In the genomic region with DNA sequence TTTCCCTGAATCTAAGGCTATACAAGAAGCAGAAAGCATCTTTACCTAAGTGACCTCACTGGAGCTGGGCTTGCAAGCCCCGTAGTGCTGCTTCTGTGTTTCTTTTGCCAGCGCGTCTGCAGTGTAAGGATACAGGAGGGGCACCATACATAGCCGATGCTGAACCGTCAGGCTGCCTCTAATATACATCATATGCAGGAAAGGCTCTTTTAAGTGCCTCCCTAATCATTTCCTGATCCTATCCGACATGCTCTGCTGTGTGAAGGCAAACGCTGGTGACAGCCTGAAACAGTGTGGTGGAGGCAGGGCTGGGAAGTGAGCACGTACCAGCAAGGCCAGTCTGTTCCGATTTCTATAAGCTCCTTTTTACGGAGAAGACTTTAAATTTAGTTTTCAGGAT, we compare ENCODE assay signal across 27 mouse cellular contexts.
DNase-seq lines count a peak whose midpoint lies in the region; ATAC-seq and TF ChIP-seq lines count a peak whose summit lies in the region.
"Had no signal": no experiment of that assay in that cellular context is flagged by ENCODE, and none has a peak within 500 bp of the region (broad histone marks: within the 10 kb centered on the region; RNA-seq: fewer than 3 reads in every experiment).

No protein-coding gene starts in this region.

- 38% methylated on average over 10 of the region's 10 CpGs for whole genome bisulfite sequencing in midbrain, embryonic 14.5 days
- WGBS in midbrain, embryonic 11.5 days, result 65% methylated on average over 10 of the region's 10 CpGs
- WGBS in embryonic facial prominence, embryonic 11.5 days, result 36% methylated on average over 10 of the region's 10 CpGs
- WGBS in midbrain, embryonic 16.5 days, result 41% methylated on average over 10 of the region's 10 CpGs
- WGBS in lung, postnatal 0 days, result 43% methylated on average over 10 of the region's 10 CpGs
- 74% methylated on average over 10 of the region's 10 CpGs for WGBS in hindbrain, embryonic 10.5 days

- H3K4me2 ChIP-seq in midbrain, embryonic 14.5 days (ENCODE audit: low read length), result peak overlapping the region; percentile 15; the same call in 1 of the 2 replicates
- no peak overlapping the region for H3K4me2 ChIP-seq in midbrain, embryonic 11.5 days
- H3K4me2 ChIP-seq in embryonic facial prominence, embryonic 11.5 days (ENCODE audit: low read depth, low read length), result no peak overlapping the region
- H3K4me2 ChIP-seq in midbrain, embryonic 16.5 days (ENCODE audit: low read length), result no peak overlapping the region
- no peak overlapping the region for H3K4me2 ChIP-seq in lung, postnatal 0 days (replicated peaks; ENCODE audit: low read depth, low read length)
- H3K4me2 ChIP-seq: heart, embryonic 13.5 days; intestine, embryonic 15.5 days; liver, embryonic 11.5 days; lung, embryonic 15.5 days had no signal

- H3K4me3 ChIP-seq in midbrain, embryonic 14.5 days (replicated peaks; ENCODE audit: low read depth, low read length), result no peak overlapping the region
- no peak overlapping the region for H3K4me3 ChIP-seq in midbrain, embryonic 11.5 days (ENCODE audit: low read depth, low read length)
- H3K4me3 ChIP-seq in embryonic facial prominence, embryonic 11.5 days (ENCODE audit: low read depth, low read length), result no peak overlapping the region
- no peak overlapping the region for H3K4me3 ChIP-seq in midbrain, embryonic 16.5 days (ENCODE audit: low read depth, low read length)
- H3K4me3 ChIP-seq in lung, postnatal 0 days (ENCODE audit: low read depth, low read length), result no peak overlapping the region
- no peak overlapping the region for H3K4me3 ChIP-seq in hindbrain, embryonic 10.5 days
- H3K4me3 ChIP-seq: erythroblast, embryonic 14.5 days; heart, embryonic 13.5 days; intestine, embryonic 15.5 days; lung, embryonic 15.5 days; megakaryocyte, embryonic 14.5 days had no signal

- no peak for TF ChIP-seq CTCF in lung, postnatal 0 days (IDR thresholded peaks at IDR 0.05)

- no peak for TF ChIP-seq EP300 in lung, postnatal 0 days (IDR thresholded peaks at IDR 0.05)

- H3K36me3 ChIP-seq in midbrain, embryonic 14.5 days (ENCODE audit: control insufficient read depth, insufficient read depth, low read length), result no peaks in the 10 kb centered on the region
- H3K36me3 ChIP-seq in midbrain, embryonic 11.5 days (ENCODE audit: control insufficient read depth, insufficient read depth, low read length), result no peaks in the 10 kb centered on the region
- H3K36me3 ChIP-seq in embryonic facial prominence, embryonic 11.5 days (replicated peaks; ENCODE audit: control insufficient read depth, insufficient read depth, low read depth, low read length), result no peaks in the 10 kb centered on the region
- H3K36me3 ChIP-seq in midbrain, embryonic 16.5 days (ENCODE audit: control insufficient read depth, insufficient read depth, low read length), result no peaks in the 10 kb centered on the region
- H3K36me3 ChIP-seq in lung, postnatal 0 days (ENCODE audit: insufficient read depth, low read length), result no peaks in the 10 kb centered on the region
- H3K36me3 ChIP-seq in hindbrain, embryonic 10.5 days, result no peaks in the 10 kb centered on the region
- H3K36me3 ChIP-seq: heart, embryonic 13.5 days; intestine, embryonic 15.5 days; lung, embryonic 15.5 days had no signal

- no peak overlapping the region for H3K9ac ChIP-seq in midbrain, embryonic 14.5 days (replicated peaks; ENCODE audit: low read length)
- no peak overlapping the region for H3K9ac ChIP-seq in midbrain, embryonic 11.5 days (ENCODE audit: low read length)
- no peak overlapping the region for H3K9ac ChIP-seq in embryonic facial prominence, embryonic 11.5 days (replicated peaks; ENCODE audit: low read length)
- no peak overlapping the region for H3K9ac ChIP-seq in midbrain, embryonic 16.5 days (ENCODE audit: low read depth, low read length)
- H3K9ac ChIP-seq in lung, postnatal 0 days (replicated peaks; ENCODE audit: low read depth), result no peak overlapping the region
- H3K9ac ChIP-seq: heart, embryonic 13.5 days; intestine, embryonic 15.5 days; lung, embryonic 15.5 days had no signal

- no peaks in the 10 kb centered on the region for H3K9me3 ChIP-seq in midbrain, embryonic 14.5 days (ENCODE audit: control insufficient read depth, low read length)
- no peaks in the 10 kb centered on the region for H3K9me3 ChIP-seq in midbrain, embryonic 11.5 days (ENCODE audit: control insufficient read depth, low read length)
- H3K9me3 ChIP-seq in embryonic facial prominence, embryonic 11.5 days (replicated peaks; ENCODE audit: control insufficient read depth, low read length), result no peaks in the 10 kb centered on the region
- no peaks in the 10 kb centered on the region for H3K9me3 ChIP-seq in midbrain, embryonic 16.5 days (replicated peaks; ENCODE audit: control insufficient read depth, low read length, poor library complexity, severe bottlenecking)
- H3K9me3 ChIP-seq in lung, postnatal 0 days (ENCODE audit: low read length), result no peaks in the 10 kb centered on the region
- H3K9me3 ChIP-seq in hindbrain, embryonic 10.5 days, result no peaks in the 10 kb centered on the region
- H3K9me3 ChIP-seq: heart, embryonic 13.5 days; intestine, embryonic 15.5 days; lung, embryonic 15.5 days; megakaryocyte, embryonic 14.5 days had no signal

- H3K27ac ChIP-seq in midbrain, embryonic 14.5 days (replicated peaks; ENCODE audit: low read depth, low read length), result peak overlapping the region; percentile 14
- H3K27ac ChIP-seq in midbrain, embryonic 11.5 days (ENCODE audit: low read depth, low read length), result no peak overlapping the region
- H3K27ac ChIP-seq in embryonic facial prominence, embryonic 11.5 days (replicated peaks; ENCODE audit: low read depth, low read length), result no peak overlapping the region
- no peak overlapping the region for H3K27ac ChIP-seq in midbrain, embryonic 16.5 days (ENCODE audit: low read length)
- H3K27ac ChIP-seq in lung, postnatal 0 days (ENCODE audit: low read length), result no peak overlapping the region
- H3K27ac ChIP-seq in hindbrain, embryonic 10.5 days, result no peak overlapping the region
- H3K27ac ChIP-seq: heart, embryonic 13.5 days; hindbrain, postnatal 0 days; intestine, embryonic 15.5 days; lung, embryonic 15.5 days had no signal

- peaks cover 18% of the 10 kb centered on the region for H3K4me1 ChIP-seq in midbrain, embryonic 14.5 days (ENCODE audit: control insufficient read depth, insufficient read depth, low read length)
- H3K4me1 ChIP-seq in midbrain, embryonic 11.5 days (ENCODE audit: control insufficient read depth, insufficient read depth, low read length), result no peaks in the 10 kb centered on the region
- H3K4me1 ChIP-seq in embryonic facial prominence, embryonic 11.5 days (ENCODE audit: control insufficient read depth, insufficient read depth, low read length), result no peaks in the 10 kb centered on the region
- H3K4me1 ChIP-seq in midbrain, embryonic 16.5 days (ENCODE audit: control insufficient read depth, insufficient read depth, low read length), result peaks cover 10% of the 10 kb centered on the region; the same call in 1 of the 2 replicates
- no peaks in the 10 kb centered on the region for H3K4me1 ChIP-seq in lung, postnatal 0 days (ENCODE audit: insufficient read depth, low read depth, low read length)
- H3K4me1 ChIP-seq in hindbrain, embryonic 10.5 days (replicated peaks), result peaks cover 10% of the 10 kb centered on the region
- H3K4me1 ChIP-seq: intestine, embryonic 15.5 days; megakaryocyte, embryonic 14.5 days had no signal

- peak; percentile 55 for DNase-seq in midbrain, embryonic 14.5 days
- DNase-seq in midbrain, embryonic 11.5 days (ENCODE audit: low spot score, missing footprints), result no peak
- peak; percentile 76 for DNase-seq in embryonic facial prominence, embryonic 11.5 days (ENCODE audit: low spot score)
- peak; percentile 46 for DNase-seq in forelimb bud, embryonic 11.5 days (ENCODE audit: low read depth, low spot score)
- DNase-seq in lung, postnatal 0 days (ENCODE audit: low spot score), result no peak
- DNase-seq in hindbrain, embryonic 10.5 days (ENCODE audit: low spot score), result no peak
- DNase-seq: adrenal gland, postnatal 10 days; cerebellum, adult 11 months; cerebellum, adult 9-10 months; cerebellum, postnatal 36 days; heart, postnatal 10 days; kidney, adult 2 months; kidney, postnatal 36 days; left cerebral cortex, postnatal 4 days; lung, postnatal 4 days; thymus, adult 2 months; thymus, postnatal 36 days had no signal

- no peaks in the 10 kb centered on the region for H3K27me3 ChIP-seq in midbrain, embryonic 14.5 days (ENCODE audit: control insufficient read depth, insufficient read depth, low read length)
- no peaks in the 10 kb centered on the region for H3K27me3 ChIP-seq in midbrain, embryonic 11.5 days (ENCODE audit: control insufficient read depth, insufficient read depth, low read length)
- H3K27me3 ChIP-seq in embryonic facial prominence, embryonic 11.5 days (ENCODE audit: control insufficient read depth, insufficient read depth, low read length), result no peaks in the 10 kb centered on the region
- H3K27me3 ChIP-seq in midbrain, embryonic 16.5 days (ENCODE audit: control insufficient read depth, insufficient read depth, low read depth, low read length), result no peaks in the 10 kb centered on the region
- no peaks in the 10 kb centered on the region for H3K27me3 ChIP-seq in lung, postnatal 0 days (replicated peaks; ENCODE audit: insufficient read depth, low read length)
- peaks cover 16% of the 10 kb centered on the region; the same call in 1 of the 2 replicates for H3K27me3 ChIP-seq in hindbrain, embryonic 10.5 days (ENCODE audit: insufficient read depth, poor library complexity, severe bottlenecking)
- H3K27me3 ChIP-seq: Patski had no signal

- no peak for ATAC-seq in midbrain, embryonic 14.5 days (ENCODE audit: low FRiP score, low TSS enrichment)
- ATAC-seq in midbrain, embryonic 11.5 days (ENCODE audit: low FRiP score), result no peak
- ATAC-seq in embryonic facial prominence, embryonic 11.5 days (replicated peaks; ENCODE audit: insufficient number of reproducible peaks, low FRiP score, low TSS enrichment, low read depth), result peak; percentile 70; the same call in 1 of the 2 replicates
- peak; percentile 39; the same call in 1 of the 2 replicates for ATAC-seq in midbrain, embryonic 16.5 days
- ATAC-seq in lung, postnatal 0 days, result no peak
- ATAC-seq: forebrain, embryonic 16.5 days; hindbrain, postnatal 0 days; intestine, embryonic 15.5 days; Patski had no signal

Comparison
In these comparisons a context has a peak if more than half of its experiments do, and no peak if none do; other contexts are left out.
1. ATAC-seq: peak in embryonic facial prominence, embryonic 11.5 days (single experiment) and midbrain, embryonic 16.5 days (single experiment); none in midbrain, embryonic 14.5 days (single experiment), midbrain, embryonic 11.5 days (single experiment) and lung, postnatal 0 days (single experiment).
2. DNase-seq: peak in midbrain, embryonic 14.5 days (single experiment), embryonic facial prominence, embryonic 11.5 days (single experiment) and forelimb bud, embryonic 11.5 days (single experiment); none in midbrain, embryonic 11.5 days (single experiment), lung, postnatal 0 days (single experiment) and hindbrain, embryonic 10.5 days (single experiment).